Mouse (Mus musculus) MEL (cell line): ENCODE data around the gene Fkbp4.

Experiments
- CHD2 ChIP-seq: IDR thresholded peaks from 2 replicates; pipeline ENCODE4 v1.6.1; 2011; ENCODE audit warnings: low read length, improper control_type of control experiment
- EP300 ChIP-seq, 2 experiments: IDR thresholded peaks; 2 replicates each; pipeline ENCODE4 v1.6.1; 2011; ENCODE audit warnings: improper control_type of control experiment in 2 of 2, low read length in 2 of 2, low read depth in 1 of 2, mild to moderate bottlenecking in 1 of 2
- GATA1 ChIP-seq: IDR thresholded peaks from 2 replicates; pipeline ENCODE4 v1.6.1; 2011; ENCODE audit warnings: low read depth, low read length, improper control_type of control experiment
- MEF2A ChIP-seq: IDR thresholded peaks from 2 replicates; pipeline ENCODE4 v1.6.1; 2014; ENCODE audit warnings: low read depth, mild to moderate bottlenecking, inconsistent platforms, low read length, improper control_type of control experiment; ENCODE audit not compliant: poor library complexity, insufficient replicate concordance, severe bottlenecking; ENCODE audit errors: extremely low read depth
- MXI1 ChIP-seq: IDR thresholded peaks from 2 replicates; pipeline ENCODE4 v1.6.1; 2011; ENCODE audit warnings: mild to moderate bottlenecking, low read depth, low read length, improper control_type of control experiment
- MYB ChIP-seq: IDR thresholded peaks from 2 replicates; pipeline ENCODE4 v1.6.1; 2011; ENCODE audit warnings: mild to moderate bottlenecking, low read depth, low read length, improper control_type of control experiment
- POLR2A ChIP-seq, 2 experiments: IDR thresholded peaks; 2 replicates each; pipeline ENCODE4 v1.6.1; 2011 to 2012; ENCODE audit warnings: low read length in 2 of 2, mild to moderate bottlenecking in 2 of 2, control low read depth in 1 of 2, improper control_type of control experiment in 1 of 2, low read depth in 1 of 2, moderate library complexity in 1 of 2; ENCODE audit not compliant: control insufficient read depth in 1 of 2, insufficient read depth in 1 of 2, poor library complexity in 1 of 2
- UBTF ChIP-seq: IDR thresholded peaks from 2 replicates; pipeline ENCODE4 v1.6.1; 2012; ENCODE audit warnings: low read depth, mild to moderate bottlenecking, inconsistent platforms, low read length, improper control_type of control experiment, moderate library complexity, borderline replicate concordance; ENCODE audit not compliant: insufficient read depth
- USF1 ChIP-seq: IDR thresholded peaks from 2 replicates; pipeline ENCODE4 v1.6.1; 2014; ENCODE audit warnings: low read depth, mild to moderate bottlenecking, inconsistent platforms, low read length, improper control_type of control experiment, moderate library complexity

GRCm38 (mm10) chr6:128429300-128429699, 9.2 kb downstream of the Fkbp4 start:
- TF ChIP-seq EP300 (IDR thresholded peaks at IDR 0.05; ENCODE audit: low read depth in 1 of 2, low read length in 2 of 2) (peak; percentile 51 to 56; a peak in 2 of 4 replicates), GATA1 (peak; percentile 65), MXI1 (0 out of 2 replicates have a peak, but pooled peaks have one; percentile 38), MEF2A (no peak), MYB (no peak), CHD2 (no peak), UBTF (no peak), POLR2A (IDR thresholded peaks at IDR 0.05; ENCODE audit: control insufficient read depth in 1 of 2, insufficient read depth in 1 of 2, low read depth in 1 of 2, low read length in 2 of 2, poor library complexity in 1 of 2) (no peak; a peak in 1 of 4 replicates), USF1 (no peak)
